Mouse (Mus musculus) thymus, adult 2 months (tissue): ENCODE measurements around the gene Bmp2k. TPM values are rescaled to one million over a fixed set of nuclear protein-coding genes. Genes with fewer than 3 reads are reported as not detected.

Experiments used
- DNase-seq: peaks from one replicate; pipeline ENCODE4 v3.0.0; 2021
- H3K27ac ChIP-seq: fragments of 200-500 bp; 2 replicates; pipeline ENCODE4 v1.5.1; 2012; ENCODE audit warnings: low read length, control low read depth; ENCODE audit not compliant: control insufficient read depth, insufficient read depth
- H3K27me3 ChIP-seq: fragments of 200-500 bp; 2 replicates; pipeline ENCODE4 v1.6.1; 2012; ENCODE audit warnings: mild to moderate bottlenecking, low read length, moderate library complexity, mixed read lengths; ENCODE audit not compliant: control insufficient read depth, insufficient read depth
- H3K36me3 ChIP-seq: fragments of 200-500 bp; 2 replicates; pipeline ENCODE4 v1.6.1; 2012; ENCODE audit warnings: mild to moderate bottlenecking, low read length, moderate library complexity; ENCODE audit not compliant: control insufficient read depth, insufficient read depth
- H3K4me1 ChIP-seq: fragments of 200-500 bp; replicated peaks from 2 replicates; pipeline ENCODE4 v1.6.1; 2012; ENCODE audit warnings: low read length; ENCODE audit not compliant: control insufficient read depth, insufficient read depth
- H3K4me3 ChIP-seq: fragments of 200-500 bp; 2 replicates; pipeline ENCODE4 v1.5.1; 2012; ENCODE audit warnings: mild to moderate bottlenecking, low read length, control low read depth, moderate library complexity; ENCODE audit not compliant: control insufficient read depth, insufficient read depth
- CTCF ChIP-seq: fragments of 200-500 bp; IDR thresholded peaks from 2 replicates; pipeline ENCODE4 v1.5.1; 2012; ENCODE audit warnings: mild to moderate bottlenecking, control low read depth, low read length, moderate library complexity, borderline replicate concordance; ENCODE audit not compliant: control insufficient read depth, poor library complexity, insufficient read depth; ENCODE audit errors: extremely low read depth
- POLR2A ChIP-seq: fragments of 200-500 bp; IDR thresholded peaks from 2 replicates; pipeline ENCODE4 v1.6.1; 2012; ENCODE audit warnings: mild to moderate bottlenecking, low read length, control low read depth, moderate library complexity; ENCODE audit not compliant: control insufficient read depth, poor library complexity, insufficient read depth; ENCODE audit errors: extremely low read depth
- WGBS: fragments of 180-500 bp; shearing (Covaris S2); methylation state at CpG from one replicate; pipeline ENCODE4 v1.1.7; 2018; 5-methylcytosine and 5-hydroxymethylcytosine counted together
- polyA plus RNA-seq: library from polyadenylated mRNA; depleted of rRNA; stranded (reverse); fragments of >200 nt; gene quantifications from 2 replicates; pipeline ENCODE4 v1.2.3, GENCODE M21; 2012

Gene Bmp2k
- polyA plus RNA-seq, 1 experiment = 21.7 TPM

DNA sequence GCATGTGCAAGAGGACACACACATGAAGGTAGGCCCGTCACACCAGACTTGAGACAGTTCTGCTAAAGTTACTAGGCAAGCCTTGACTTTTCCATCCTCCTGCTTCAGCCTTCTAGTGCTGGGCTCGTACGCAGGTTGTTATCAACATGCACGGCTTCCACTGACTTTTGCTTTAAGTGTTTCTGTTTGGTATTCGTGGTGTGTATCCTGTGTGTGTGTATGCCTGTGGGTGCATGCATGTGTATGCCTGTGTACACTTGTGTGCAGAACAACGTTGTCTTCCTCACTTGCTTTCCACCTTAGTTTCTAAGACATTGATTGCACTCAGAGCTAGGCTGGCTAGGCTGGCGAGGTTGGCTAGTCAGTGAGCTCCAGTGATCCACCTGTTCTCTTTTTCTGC lies 2.1 kb downstream of the Bmp2k start:
- no peak for TF ChIP-seq POLR2A
- TF ChIP-seq CTCF = no peak
- Histone ChIP-seq H3K4me3 (no peak overlapping the region), H3K4me1 (peaks cover 36% of the 10 kb centered on the region), H3K27me3 (no peaks in the 10 kb centered on the region), H3K27ac (no peak overlapping the region), H3K36me3 (no peaks in the 10 kb centered on the region)
- no peak for DNase-seq
- 51% methylated on average over 7 of the region's 7 CpGs for WGBS

DNA sequence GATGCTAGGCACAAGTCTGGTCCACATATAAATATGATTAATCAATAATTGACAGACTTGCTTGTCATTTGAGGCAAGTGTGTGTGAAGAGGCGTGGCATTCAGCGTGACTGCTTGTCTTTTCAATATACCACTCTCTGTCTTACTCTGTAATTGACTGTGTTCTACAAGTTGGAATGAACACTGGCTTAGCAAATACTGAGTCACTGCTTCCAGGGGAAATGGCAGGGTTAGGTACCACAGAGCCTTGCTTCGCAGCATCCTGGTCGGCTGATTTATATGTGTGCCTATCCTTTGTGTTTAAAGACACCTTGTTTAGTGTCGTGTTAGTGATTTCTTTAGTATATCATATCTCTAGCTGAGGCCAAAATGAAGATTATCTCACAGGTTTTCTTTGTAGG lies 3.0 kb downstream of the Bmp2k start:
- WGBS = 61% methylated on average over 5 of the region's 5 CpGs
- no peak overlapping the region for H3K4me3 ChIP-seq
- H3K4me1 ChIP-seq = peaks cover 39% of the 10 kb centered on the region
- TF ChIP-seq CTCF (no peak), POLR2A (no peak)
- no peaks in the 10 kb centered on the region for H3K27me3 ChIP-seq
- H3K36me3 ChIP-seq = no peaks in the 10 kb centered on the region
- H3K27ac ChIP-seq = no peak overlapping the region
- no peak for DNase-seq

- Histone ChIP-seq H3K36me3 (no peaks in the 10 kb centered on the region), H3K27ac (no peak overlapping the region), H3K4me3 (no peak overlapping the region), H3K27me3 (no peaks in the 10 kb centered on the region), H3K4me1 (peaks cover 39% of the 10 kb centered on the region)
- DNase-seq = no peak
- 80% methylated on average over 10 of the region's 10 CpGs for WGBS
- TF ChIP-seq CTCF (no peak), POLR2A (no peak)
Observed at GRCm38 (mm10) chr5:97001153-97001552, 3.7 kb downstream of the Bmp2k start.

GRCm38 (mm10) chr5:97001571-97001970 lies 4.1 kb downstream of the Bmp2k start:
- no peak overlapping the region for H3K4me3 ChIP-seq
- 52% methylated on average over 5 of the region's 5 CpGs for WGBS
- peaks cover 34% of the 10 kb centered on the region for H3K4me1 ChIP-seq
- H3K36me3 ChIP-seq = no peaks in the 10 kb centered on the region
- no peak for DNase-seq
- no peak overlapping the region for H3K27ac ChIP-seq
- H3K27me3 ChIP-seq = no peaks in the 10 kb centered on the region
- TF ChIP-seq CTCF (no peak), POLR2A (no peak)

GRCm38 (mm10) chr5:97002336-97002735 lies 4.8 kb downstream of the Bmp2k start:
- TF ChIP-seq CTCF (no peak), POLR2A (no peak)
- Histone ChIP-seq H3K27ac (no peak overlapping the region), H3K27me3 (no peaks in the 10 kb centered on the region), H3K4me3 (no peak overlapping the region), H3K36me3 (no peaks in the 10 kb centered on the region), H3K4me1 (peaks cover 32% of the 10 kb centered on the region)
- 35% methylated on average over 5 of the region's 5 CpGs for WGBS
- no peak for DNase-seq

DNA sequence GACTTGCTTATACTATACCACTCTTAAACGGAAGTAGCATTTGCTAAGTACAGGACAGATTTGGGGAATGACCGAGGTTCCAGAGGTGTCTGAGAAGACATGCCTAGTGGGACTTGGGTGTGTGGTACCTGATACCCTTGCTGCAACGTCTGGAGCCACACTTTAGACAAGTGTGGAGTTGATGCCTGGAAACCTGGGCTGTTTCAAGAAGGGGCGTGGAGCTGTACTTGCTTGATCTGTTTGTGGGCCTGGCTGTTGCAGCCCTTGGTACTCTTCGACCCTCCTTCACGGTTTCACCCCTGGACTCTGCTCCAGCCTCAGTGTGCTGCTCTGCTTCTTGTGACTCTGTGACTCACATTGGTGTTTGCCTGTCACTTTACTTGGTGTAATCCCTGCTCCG lies 5.4 kb downstream of the Bmp2k start:
- H3K4me1 ChIP-seq = peaks cover 34% of the 10 kb centered on the region
- no peak overlapping the region for H3K4me3 ChIP-seq
- no peaks in the 10 kb centered on the region for H3K36me3 ChIP-seq

More for the DNA sequence above, 5.4 kb downstream of the Bmp2k start:
- 89% methylated on average over 7 of the region's 7 CpGs for WGBS
- Histone ChIP-seq H3K27ac (no peak overlapping the region), H3K27me3 (no peaks in the 10 kb centered on the region)
- TF ChIP-seq CTCF = no peak
- TF ChIP-seq POLR2A = no peak
- no peak for DNase-seq
